ENCODE assay signal across 8 mouse cellular contexts in genomic region chr19:16063533-16063915, GRCm38 (mm10).
A peak's percentile ranks its signal among the peaks of the same experiment; 100 is the strongest.
DNase-seq lines count a peak whose midpoint lies in the region; ATAC-seq lines count a peak whose summit lies in the region.

No protein-coding gene starts in this region.

- H3K9ac ChIP-seq in hindbrain, embryonic 14.5 days, result no peak overlapping the region
- H3K9ac ChIP-seq in hindbrain, embryonic 12.5 days, result no peak overlapping the region
- H3K9ac ChIP-seq in hindbrain, embryonic 16.5 days (ENCODE audit: low read depth, low read length), result no peak overlapping the region
- H3K9ac ChIP-seq in midbrain, embryonic 13.5 days (replicated peaks), result no peak overlapping the region

- 56% methylated on average over 8 of the region's 8 CpGs for WGBS in hindbrain, embryonic 14.5 days
- 59% methylated on average over 8 of the region's 8 CpGs for WGBS in hindbrain, embryonic 12.5 days
- 51% methylated on average over 8 of the region's 8 CpGs for WGBS in hindbrain, embryonic 16.5 days
- 44% methylated on average over 8 of the region's 8 CpGs for WGBS in midbrain, embryonic 13.5 days

- H3K4me2 ChIP-seq in hindbrain, embryonic 14.5 days (replicated peaks), result peak overlapping the region; percentile 52; the same call in 1 of the 2 replicates
- no peak overlapping the region for H3K4me2 ChIP-seq in hindbrain, embryonic 12.5 days (replicated peaks)
- no peak overlapping the region for H3K4me2 ChIP-seq in hindbrain, embryonic 16.5 days (ENCODE audit: low read length)
- H3K4me2 ChIP-seq in midbrain, embryonic 13.5 days (replicated peaks), result no peak overlapping the region

- H3K27ac ChIP-seq in hindbrain, embryonic 14.5 days, result no peak overlapping the region
- no peak overlapping the region for H3K27ac ChIP-seq in hindbrain, embryonic 12.5 days
- H3K27ac ChIP-seq in hindbrain, embryonic 16.5 days (ENCODE audit: low read depth, low read length), result no peak overlapping the region
- no peak overlapping the region for H3K27ac ChIP-seq in midbrain, embryonic 13.5 days

- no peak overlapping the region for H3K4me3 ChIP-seq in hindbrain, embryonic 14.5 days (replicated peaks; ENCODE audit: low read length)
- H3K4me3 ChIP-seq in hindbrain, embryonic 12.5 days, result no peak overlapping the region
- no peak overlapping the region for H3K4me3 ChIP-seq in hindbrain, embryonic 16.5 days (ENCODE audit: low read length)
- H3K4me3 ChIP-seq in midbrain, embryonic 13.5 days (replicated peaks), result no peak overlapping the region

- no peak; the same call in 1 of the 2 replicates for ATAC-seq in hindbrain, embryonic 14.5 days (ENCODE audit: low FRiP score)
- no peak for ATAC-seq in hindbrain, embryonic 12.5 days (ENCODE audit: low FRiP score)
- peak; percentile 58 for ATAC-seq in hindbrain, embryonic 16.5 days
- peak; percentile 32; the same call in 1 of the 2 replicates for ATAC-seq in midbrain, embryonic 13.5 days
- ATAC-seq in CD4-positive, CD25-positive, alpha-beta regulatory T cell, adult 4 months, result no peak

- H3K36me3 ChIP-seq in hindbrain, embryonic 14.5 days (replicated peaks; ENCODE audit: control insufficient read depth, insufficient read depth), result no peaks in the 10 kb centered on the region
- no peaks in the 10 kb centered on the region for H3K36me3 ChIP-seq in hindbrain, embryonic 12.5 days
- H3K36me3 ChIP-seq in hindbrain, embryonic 16.5 days (ENCODE audit: control insufficient read depth, insufficient read depth, low read length), result no peaks in the 10 kb centered on the region
- no peaks in the 10 kb centered on the region for H3K36me3 ChIP-seq in midbrain, embryonic 13.5 days

- no peaks in the 10 kb centered on the region for H3K9me3 ChIP-seq in hindbrain, embryonic 14.5 days (ENCODE audit: control insufficient read depth, low read length)
- no peaks in the 10 kb centered on the region for H3K9me3 ChIP-seq in hindbrain, embryonic 12.5 days (replicated peaks)
- no peaks in the 10 kb centered on the region for H3K9me3 ChIP-seq in hindbrain, embryonic 16.5 days (ENCODE audit: control insufficient read depth, low read length)
- no peaks in the 10 kb centered on the region for H3K9me3 ChIP-seq in midbrain, embryonic 13.5 days

- no peak for DNase-seq in hindbrain, embryonic 14.5 days (ENCODE audit: low spot score)
- peak; percentile 3 for DNase-seq in c-Kit-positive CD71-positive TER-119-positive erythroid progenitor cells, embryonic 14.5 days (ENCODE audit: low spot score)
- DNase-seq in spleen, adult 18-20 months, result no peak
- no peak for DNase-seq in adrenal gland, postnatal 4 days (ENCODE audit: low spot score in 2 of 2)

- H3K27me3 ChIP-seq in hindbrain, embryonic 14.5 days (ENCODE audit: control insufficient read depth, insufficient read depth, low read length), result no peaks in the 10 kb centered on the region
- no peaks in the 10 kb centered on the region for H3K27me3 ChIP-seq in hindbrain, embryonic 12.5 days
- H3K27me3 ChIP-seq in hindbrain, embryonic 16.5 days (replicated peaks; ENCODE audit: control insufficient read depth, insufficient read depth, low read length), result no peaks in the 10 kb centered on the region
- H3K27me3 ChIP-seq in midbrain, embryonic 13.5 days, result no peaks in the 10 kb centered on the region

- H3K4me1 ChIP-seq in hindbrain, embryonic 14.5 days (replicated peaks; ENCODE audit: control insufficient read depth, insufficient read depth, low read length), result 0 out of 2 replicates have a peak, but pooled peaks cover 3% of the 10 kb centered on the region
- H3K4me1 ChIP-seq in hindbrain, embryonic 12.5 days, result peaks cover 3% of the 10 kb centered on the region; the same call in 1 of the 2 replicates
- no peaks in the 10 kb centered on the region for H3K4me1 ChIP-seq in hindbrain, embryonic 16.5 days (ENCODE audit: control insufficient read depth, insufficient read depth, low read depth, low read length)
- H3K4me1 ChIP-seq in midbrain, embryonic 13.5 days (replicated peaks), result no peaks in the 10 kb centered on the region

Comparison
In these comparisons a context has a peak if more than half of its experiments do, and no peak if none do; other contexts are left out.
1. ATAC-seq: peak in hindbrain, embryonic 16.5 days (single experiment) and midbrain, embryonic 13.5 days (single experiment); none in hindbrain, embryonic 14.5 days (single experiment), hindbrain, embryonic 12.5 days (single experiment) and CD4-positive, CD25-positive, alpha-beta regulatory T cell, adult 4 months (single experiment).